In the genomic region with DNA sequence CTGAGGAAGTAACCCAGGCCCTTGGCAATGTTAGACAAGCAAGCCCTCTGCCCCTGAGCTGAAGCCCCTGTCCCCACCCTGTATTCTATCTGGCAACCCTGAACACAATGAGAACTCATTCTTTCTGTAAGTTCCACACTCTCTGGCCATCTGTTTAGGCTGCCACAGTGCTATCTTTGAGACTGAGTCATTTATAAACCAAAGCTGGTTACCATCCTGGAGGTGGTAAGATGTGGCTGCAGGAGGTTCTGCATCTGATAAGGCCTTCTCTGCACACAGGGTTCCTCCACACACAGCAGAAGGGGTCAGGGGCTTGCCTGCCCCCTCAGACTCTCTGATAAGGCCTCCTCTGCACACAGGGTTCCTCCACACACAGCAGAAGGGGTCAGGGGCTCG, we compare ENCODE assay signal across 12 mouse cellular contexts. TPM values are rescaled to one million over a fixed set of nuclear protein-coding genes. Genes with fewer than 3 reads are reported as not detected.
DNase-seq lines count a peak whose midpoint lies in the region; ATAC-seq lines count a peak whose summit lies in the region.
"Had no signal": no experiment of that assay in that cellular context is flagged by ENCODE, and none has a peak within 500 bp of the region (broad histone marks: within the 10 kb centered on the region; RNA-seq: fewer than 3 reads in every experiment).

No protein-coding gene starts in this region.

- WGBS in forebrain, embryonic 13.5 days = 48% methylated on average over 1 of the region's 1 CpGs

- H3K4me2 ChIP-seq in forebrain, embryonic 13.5 days = no peak overlapping the region
- H3K4me2 ChIP-seq: limb, embryonic 12.5 days had no signal

- no peak overlapping the region for H3K9ac ChIP-seq in forebrain, embryonic 13.5 days
- H3K9ac ChIP-seq: limb, embryonic 12.5 days had no signal

- no peaks in the 10 kb centered on the region for H3K4me1 ChIP-seq in forebrain, embryonic 13.5 days

- H3K9me3 ChIP-seq in forebrain, embryonic 13.5 days (replicated peaks) = no peaks in the 10 kb centered on the region
- H3K9me3 ChIP-seq: limb, embryonic 12.5 days had no signal

- no peak overlapping the region for H3K27ac ChIP-seq in forebrain, embryonic 13.5 days
- H3K27ac ChIP-seq: limb, embryonic 12.5 days had no signal

- no peaks in the 10 kb centered on the region for H3K36me3 ChIP-seq in forebrain, embryonic 13.5 days (ENCODE audit: poor library complexity, severe bottlenecking)
- H3K36me3 ChIP-seq: limb, embryonic 12.5 days had no signal

- H3K4me3 ChIP-seq in forebrain, embryonic 13.5 days = no peak overlapping the region
- H3K4me3 ChIP-seq: erythroblast, embryonic 14.5 days; limb, embryonic 12.5 days had no signal

- peak; percentile 17 for DNase-seq in layer of hippocampus, adult 11-12 months (ENCODE audit: low spot score)
- no peak for DNase-seq in layer of hippocampus, adult 9-10 months (ENCODE audit: low spot score)
- DNase-seq in 3T3-L1 (ENCODE audit: low read depth, low spot score) = peak; percentile 74
- peak; percentile 29 for DNase-seq in CD4-positive, CD25-positive, alpha-beta regulatory T cell, adult 2 months (ENCODE audit: low read depth, low spot score)
- peak; percentile 66 for DNase-seq in induced T-regulatory cell, adult 2 months (ENCODE audit: low read depth)
- DNase-seq: cerebellum, adult 9-11 months; heart, postnatal 10 days; kidney, adult 11 months had no signal

- no peaks in the 10 kb centered on the region for H3K27me3 ChIP-seq in forebrain, embryonic 13.5 days
- H3K27me3 ChIP-seq: limb, embryonic 12.5 days had no signal

- no peak for ATAC-seq in granulocyte monocyte progenitor cell, adult 5-6 weeks (replicated peaks; ENCODE audit: poor library complexity, severe bottlenecking)
- ATAC-seq in forebrain, embryonic 13.5 days = no peak

RNA-seq across cellular contexts. Expression of gene Txn2, which starts 41.7 kb away (rescaled TPM):
- 214 and 226 TPM in 2 replicates for total RNA-seq in granulocyte monocyte progenitor cell, adult 5-6 weeks (2014; fragmentation: Nextera tagmentation)
- 65.7 and 89.0 TPM in 2 replicates for total RNA-seq in granulocyte monocyte progenitor cell, adult 5-6 weeks (2017)
- 234 and 249 TPM in 2 replicates for polyA plus RNA-seq in forebrain, embryonic 13.5 days (2015; fragmentation: Nextera tagmentation; extraction: Ambion mirVana)

RNA-seq across cellular contexts. Expression of gene Myh9, which starts 45.1 kb away (rescaled TPM):
- 199 and 315 TPM in 2 replicates for total RNA-seq in granulocyte monocyte progenitor cell, adult 5-6 weeks (2014; fragmentation: Nextera tagmentation)
- 285 and 305 TPM in 2 replicates for total RNA-seq in granulocyte monocyte progenitor cell, adult 5-6 weeks (2017)
- polyA plus RNA-seq in forebrain, embryonic 13.5 days (2015; fragmentation: Nextera tagmentation; extraction: Ambion mirVana) = 13.4 and 14.4 TPM in 2 replicates
